Mouse (Mus musculus) Muller cell, postnatal 12 days (primary cell): ENCODE measurements around the gene A530032D15Rik.
"Not testable (repeated sequence)": the region's sequence is repeated elsewhere in the genome, so short reads cannot be mapped to it uniquely, and the experiment has no call there.

Source experiments
- DNase-seq: peaks from one replicate; pipeline ENCODE4 v3.0.0-alpha.2; 2015; ENCODE audit errors: inconsistent ontology term

A530032D15Rik gene

DNA sequence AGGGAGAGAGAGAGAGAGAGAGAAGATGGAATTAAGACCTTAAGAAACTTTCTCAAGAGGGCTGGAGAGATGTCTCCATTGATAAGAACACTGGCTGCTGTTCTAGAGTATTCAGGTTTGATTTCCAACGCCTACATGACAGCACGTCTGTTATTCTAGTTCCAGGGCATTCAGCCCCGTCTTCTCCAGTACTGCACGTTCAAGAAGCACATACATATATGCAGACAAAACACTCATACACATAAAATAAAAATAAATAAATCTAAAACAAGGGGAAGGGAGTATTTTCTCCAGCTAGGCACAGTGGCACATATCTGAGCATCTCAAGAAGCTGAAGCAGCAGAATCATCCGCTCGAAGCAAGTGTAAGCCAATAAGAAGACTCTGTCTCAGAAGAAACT lies 73.9 kb downstream of the A530032D15Rik start:
- not testable (repeated sequence) for DNase-seq

DNA sequence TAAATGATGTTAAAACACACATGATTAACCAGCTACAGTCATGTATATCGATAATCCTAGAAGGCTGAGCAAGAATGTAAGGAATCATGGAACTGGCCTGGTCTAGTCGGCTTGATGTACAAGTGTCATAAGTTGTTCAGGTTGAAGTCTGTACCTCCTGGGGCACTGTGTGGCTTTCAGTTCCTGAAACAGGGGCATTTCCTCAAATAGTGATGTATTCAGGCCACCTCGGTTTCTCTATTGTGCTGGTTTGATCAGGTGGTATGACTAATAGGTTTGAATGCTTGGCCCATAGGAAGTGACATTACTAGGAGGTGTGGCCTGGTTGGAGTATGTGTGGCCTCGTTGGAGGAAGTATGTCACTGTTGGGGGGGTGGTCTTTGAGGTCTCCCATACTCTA lies 75.3 kb downstream of the A530032D15Rik start:
- not testable (repeated sequence) for DNase-seq

DNA sequence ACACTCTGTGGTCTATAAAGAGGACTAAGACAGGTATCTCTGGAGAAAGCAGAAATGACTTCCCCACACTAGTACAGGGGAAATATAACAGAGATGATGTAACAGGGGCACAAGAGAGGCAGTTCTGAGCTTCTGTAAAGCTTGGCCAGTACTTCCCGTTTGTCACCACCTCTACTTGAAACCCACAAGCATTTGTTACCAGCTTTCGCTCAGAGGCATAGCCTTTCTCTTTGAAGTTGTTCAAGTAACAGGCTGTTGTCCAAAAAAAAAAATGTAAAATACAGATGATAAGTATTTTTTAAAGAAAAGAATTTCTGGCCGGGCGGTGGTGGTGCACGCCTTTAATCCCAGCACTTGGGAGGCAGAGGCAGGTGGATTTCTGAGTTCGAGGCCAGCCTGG lies 76.0 kb downstream of the A530032D15Rik start:
- DNase-seq: not testable (repeated sequence)
